Mouse (Mus musculus) intestine, embryonic 14.5 days (tissue): ENCODE results near the gene Stk36. TPM values are rescaled to one million over a fixed set of nuclear protein-coding genes. Genes with fewer than 3 reads are reported as not detected.

Experiments used
- ATAC-seq: fragments of 200-750 bp; cut with Nextera tagmentation; replicated peaks from 2 replicates; pipeline ENCODE4 v1.8.0; 2017; ENCODE audit warnings: low read depth, moderate number of reproducible peaks, moderate TSS enrichment, moderate library complexity; ENCODE audit not compliant: low FRiP score, low TSS enrichment
- DNase-seq: peaks from one replicate; pipeline ENCODE4 v3.0.0-alpha.2; 2018; ENCODE audit warnings: low spot score
- H3K27ac ChIP-seq: fragments of 300-500 bp; sonication (generic); 2 replicates; pipeline ENCODE4 v1.5.1; 2014; ENCODE audit warnings: low read depth, mild to moderate bottlenecking, control low read depth
- H3K27me3 ChIP-seq: fragments of 300-500 bp; sonication (generic); replicated peaks from 2 replicates; pipeline ENCODE4 v1.6.1; 2014; ENCODE audit warnings: low read length, control low read depth; ENCODE audit not compliant: control insufficient read depth, insufficient read depth
- H3K36me3 ChIP-seq: fragments of 300-500 bp; sonication (generic); 2 replicates; pipeline ENCODE4 v1.6.1; 2014; ENCODE audit warnings: low read length, control low read depth; ENCODE audit not compliant: control insufficient read depth, insufficient read depth
- H3K4me1 ChIP-seq: fragments of 300-500 bp; sonication (generic); replicated peaks from 2 replicates; pipeline ENCODE4 v1.6.1; 2014; ENCODE audit warnings: low read length, control low read depth, mixed read lengths; ENCODE audit not compliant: control insufficient read depth, insufficient read depth
- H3K4me2 ChIP-seq: fragments of 300-500 bp; sonication (generic); 2 replicates; pipeline ENCODE4 v1.6.1; 2014; ENCODE audit warnings: low read length
- H3K4me3 ChIP-seq: fragments of 300-500 bp; sonication (generic); 2 replicates; pipeline ENCODE4 v1.5.1; 2014; ENCODE audit warnings: low read depth, low read length, control low read depth, mixed read lengths
- H3K9ac ChIP-seq: fragments of 300-500 bp; sonication (generic); 2 replicates; pipeline ENCODE4 v1.6.1; 2014; ENCODE audit warnings: mild to moderate bottlenecking, low read length
- H3K9me3 ChIP-seq: fragments of 300-500 bp; sonication (generic); 2 replicates; pipeline ENCODE4 v1.6.1; 2016; ENCODE audit warnings: low read length, control low read depth; ENCODE audit not compliant: control insufficient read depth
- WGBS: fragments of 180-500 bp; shearing (Covaris S2); extraction: QIAGEN DNeasy Blood & Tissue Kit; methylation state at CpG from one replicate; pipeline ENCODE4 v1.1.7; 2014; 5-methylcytosine and 5-hydroxymethylcytosine counted together
- polyA plus RNA-seq: library from polyadenylated mRNA; unstranded; fragments of >200 nt; fragmentation: Nextera tagmentation; extraction: Ambion mirVana; gene quantifications from 2 replicates; pipeline ENCODE4 v1.2.1, GENCODE M21; 2014

The Stk36 gene
- polyA plus RNA-seq, 1 experiment from 2014 or later, result 5.1 TPM

DNA sequence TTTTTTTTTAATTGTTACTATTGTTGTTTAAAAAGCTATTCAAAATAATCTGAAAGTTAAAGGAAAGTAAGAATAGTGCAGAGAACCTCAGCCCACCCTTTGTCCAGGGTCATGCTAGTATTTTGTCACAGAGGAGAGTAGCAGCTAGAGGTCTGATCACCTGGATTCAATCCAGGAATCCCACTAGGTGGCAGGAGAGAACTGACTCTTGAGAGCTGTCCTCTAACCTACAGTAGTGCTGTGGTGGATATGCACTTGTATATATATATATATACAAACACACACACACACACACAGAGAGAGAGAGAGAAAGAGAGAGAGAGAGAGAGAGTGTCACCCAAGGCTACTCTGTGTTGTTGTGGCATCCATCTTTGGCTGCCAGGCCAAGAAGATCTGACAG is 42.7 kb downstream of the Stk36 start:
- Histone ChIP-seq H3K27ac (no peak overlapping the region), H3K27me3 (no peaks in the 10 kb centered on the region), H3K4me1 (no peaks in the 10 kb centered on the region), H3K4me2 (no peak overlapping the region), H3K36me3 (no peaks in the 10 kb centered on the region), H3K9me3 (no peaks in the 10 kb centered on the region), H3K4me3 (no peak overlapping the region), H3K9ac (no peak overlapping the region)
- ATAC-seq, result 0 out of 2 replicates have a peak, but pooled peaks have one; percentile 36
- no peak for DNase-seq

DNA sequence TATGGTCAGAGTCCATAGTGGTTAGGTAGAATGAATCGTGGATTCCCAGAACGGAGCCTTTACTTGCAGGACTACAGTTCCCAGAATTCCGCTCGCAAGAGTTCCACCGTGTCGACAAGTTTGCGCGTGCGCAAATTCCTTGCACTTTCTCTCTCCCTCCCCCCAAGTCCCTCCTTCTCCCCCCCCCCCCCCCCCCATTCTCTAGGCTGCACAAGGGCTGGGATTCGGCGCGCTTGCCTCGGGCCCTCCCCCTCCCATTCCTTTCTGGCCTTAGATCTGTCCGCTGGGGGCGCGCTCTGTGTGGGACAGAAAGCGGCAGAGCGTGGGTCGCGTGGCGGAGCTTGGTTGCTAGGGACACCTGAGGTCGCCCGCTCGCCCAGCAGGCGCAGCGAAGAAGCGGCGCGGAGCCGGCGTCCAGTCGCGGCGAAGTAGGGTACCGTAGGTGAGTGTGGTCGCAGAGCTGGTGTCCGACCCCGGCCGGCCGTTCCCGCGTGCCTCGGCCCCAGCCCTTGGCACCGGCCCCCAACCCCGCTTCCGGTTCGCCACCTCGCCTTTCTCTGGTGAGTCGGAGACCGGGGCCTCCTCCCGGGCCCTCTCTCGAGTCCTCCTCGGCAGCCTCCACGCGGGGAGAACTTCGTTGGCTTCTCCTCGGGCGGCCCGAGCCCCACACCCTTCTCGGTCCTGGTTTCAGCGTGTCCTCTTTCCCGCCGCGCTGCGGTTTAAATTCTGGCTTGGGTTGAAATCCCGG is 60.4 kb downstream of the Stk36 start, which contains the start of gene Ttll4:
Gene Ttll4, plus strand, starts transcription at position 298 of the 748 bp plus-strand sequence.
- Histone ChIP-seq H3K4me1 (0 out of 2 replicates have a peak, but pooled peaks cover 9% of the 10 kb centered on the region), H3K4me2 (peak within 1 kb of the TSS; percentile 65), H3K36me3 (peaks cover 5% of the 10 kb centered on the region; the same call in 1 of the 2 replicates), H3K9ac (peak within 1 kb of the TSS; percentile 69), H3K4me3 (peak within 1 kb of the TSS; percentile 84), H3K27me3 (no peaks in the 10 kb centered on the region), H3K9me3 (no peaks in the 10 kb centered on the region), H3K27ac (peak within 1 kb of the TSS; percentile 74)
- DNase-seq (peak; percentile 95), ATAC-seq (peak; percentile 99)
- WGBS, result under 1% methylated on average over 60 of the region's 66 CpGs

DNA sequence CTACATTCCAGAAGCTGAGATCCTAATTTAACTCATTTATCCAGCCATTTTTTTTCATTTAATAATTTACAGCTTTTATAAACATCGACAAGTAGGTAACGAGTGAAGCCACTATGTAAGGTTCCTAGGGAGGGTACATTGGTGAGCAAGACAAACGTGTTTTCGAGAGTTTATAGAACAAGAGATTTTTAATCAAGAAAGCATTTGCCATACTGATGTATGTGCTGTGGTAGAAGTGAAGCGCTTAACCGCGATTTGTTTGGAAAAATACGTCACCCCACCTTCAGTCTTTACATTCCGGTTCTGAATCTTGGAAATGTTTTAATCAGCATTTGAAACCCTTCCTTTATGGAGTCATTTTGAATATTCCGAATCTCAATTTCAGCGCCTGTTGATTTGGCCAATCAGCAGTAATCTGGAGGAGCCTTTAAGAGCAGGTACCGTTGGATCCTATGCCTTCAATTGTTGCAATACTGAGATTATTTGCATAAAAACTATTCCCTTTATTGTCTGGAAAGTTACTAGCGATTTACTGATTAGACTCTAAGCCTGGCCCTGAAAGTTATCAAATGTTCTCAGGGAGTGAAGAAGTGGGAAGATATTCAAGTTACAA is 61.1 kb downstream of the Stk36 start:
- Histone ChIP-seq H3K27ac (peak overlapping the region; percentile 74), H3K4me2 (peak overlapping the region; percentile 65), H3K9ac (peak overlapping the region; percentile 69), H3K9me3 (no peaks in the 10 kb centered on the region), H3K4me1 (0 out of 2 replicates have a peak, but pooled peaks cover 9% of the 10 kb centered on the region), H3K36me3 (peaks cover 7% of the 10 kb centered on the region; the same call in 1 of the 2 replicates), H3K27me3 (no peaks in the 10 kb centered on the region), H3K4me3 (peak overlapping the region; percentile 84)
- no peak for ATAC-seq
- no peak for DNase-seq
- 4% methylated on average over 13 of the region's 13 CpGs for WGBS

DNA sequence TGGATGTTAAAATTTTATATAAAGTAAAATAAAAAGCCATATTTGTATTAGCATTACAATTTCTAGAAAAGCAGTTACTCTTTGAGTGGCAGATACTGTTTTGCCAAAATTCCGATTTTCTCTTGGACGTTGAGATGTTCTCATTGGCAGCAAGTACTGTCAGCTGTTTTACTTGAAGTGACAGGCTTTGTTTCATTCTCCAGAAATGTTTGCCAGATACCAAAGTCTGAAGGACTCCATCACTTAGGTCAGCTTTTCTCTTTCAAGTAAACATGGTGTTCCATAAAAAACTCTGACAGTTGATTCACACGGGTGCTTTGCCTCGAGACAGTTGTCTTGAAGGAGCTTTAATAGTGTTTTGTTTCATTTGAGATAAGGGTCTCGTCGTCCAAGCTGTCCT is 63.9 kb downstream of the Stk36 start:
- H3K27me3 ChIP-seq, result no peaks in the 10 kb centered on the region
- H3K27ac ChIP-seq, result no peak overlapping the region
- H3K4me1 ChIP-seq, result 0 out of 2 replicates have a peak, but pooled peaks cover 9% of the 10 kb centered on the region
- DNase-seq (no peak), ATAC-seq (no peak)
- peaks cover 7% of the 10 kb centered on the region; the same call in 1 of the 2 replicates for H3K36me3 ChIP-seq
- no peaks in the 10 kb centered on the region for H3K9me3 ChIP-seq
- H3K4me2 ChIP-seq, result no peak overlapping the region
- WGBS, result 45% methylated on average over 6 of the region's 6 CpGs
- no peak overlapping the region for H3K9ac ChIP-seq
- H3K4me3 ChIP-seq, result no peak overlapping the region

DNA sequence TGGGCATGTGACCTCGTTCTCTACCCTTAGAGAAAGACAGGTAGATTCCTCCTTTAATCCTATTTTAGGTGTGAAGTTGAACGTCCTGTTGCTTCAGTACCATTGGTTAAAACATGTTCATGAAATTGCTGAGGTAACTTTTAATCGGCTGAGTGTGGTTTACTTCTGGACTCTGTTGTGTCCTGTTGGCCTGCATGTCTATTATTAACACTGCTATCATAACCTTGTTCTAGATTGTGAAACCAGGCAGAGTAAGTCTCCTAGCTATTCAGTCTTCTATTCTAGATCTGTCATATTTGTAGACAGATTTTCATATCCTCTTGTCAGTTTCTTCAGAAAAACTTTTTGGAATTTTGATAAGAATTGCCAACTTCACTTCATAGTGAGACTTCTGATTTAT is 67.1 kb downstream of the Stk36 start:
- no peak overlapping the region for H3K27ac ChIP-seq
- no peak overlapping the region for H3K4me3 ChIP-seq
- H3K9ac ChIP-seq, result no peak overlapping the region
- no peak overlapping the region for H3K4me2 ChIP-seq
- no peak for DNase-seq
- no peak for ATAC-seq
- H3K9me3 ChIP-seq, result no peaks in the 10 kb centered on the region
- 0 out of 2 replicates have a peak, but pooled peaks cover 5% of the 10 kb centered on the region for H3K4me1 ChIP-seq
- peaks cover 16% of the 10 kb centered on the region; the same call in 1 of the 2 replicates for H3K36me3 ChIP-seq
- WGBS, result 90% methylated on average over 3 of the region's 3 CpGs
- no peaks in the 10 kb centered on the region for H3K27me3 ChIP-seq

DNA sequence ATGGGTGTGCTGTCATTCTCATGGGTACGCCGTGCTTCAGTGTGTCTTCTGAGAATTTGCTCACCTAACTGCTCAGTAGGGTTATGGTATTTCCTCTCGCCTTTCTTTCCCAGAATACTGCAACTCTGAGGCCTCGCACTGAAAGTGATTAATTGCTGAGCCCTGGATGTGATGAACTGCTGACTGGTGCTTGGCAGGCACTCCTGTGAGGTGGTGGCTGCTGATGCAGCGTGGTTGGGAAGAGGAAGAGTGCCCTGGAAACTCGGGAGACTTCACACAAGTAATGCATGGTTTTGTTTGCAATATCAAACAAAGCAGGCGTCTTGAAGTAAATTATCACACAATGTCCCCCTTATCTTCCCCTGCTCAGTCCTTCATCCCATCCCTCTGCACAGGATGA is 71.5 kb downstream of the Stk36 start:
- Histone ChIP-seq H3K4me2 (no peak overlapping the region), H3K27ac (no peak overlapping the region), H3K9me3 (no peaks in the 10 kb centered on the region), H3K9ac (no peak overlapping the region), H3K36me3 (peaks cover 10% of the 10 kb centered on the region; the same call in 1 of the 2 replicates), H3K27me3 (no peaks in the 10 kb centered on the region), H3K4me1 (no peaks in the 10 kb centered on the region), H3K4me3 (no peak overlapping the region)
- no peak for ATAC-seq
- 80% methylated on average over 7 of the region's 7 CpGs for WGBS
- no peak for DNase-seq

DNA sequence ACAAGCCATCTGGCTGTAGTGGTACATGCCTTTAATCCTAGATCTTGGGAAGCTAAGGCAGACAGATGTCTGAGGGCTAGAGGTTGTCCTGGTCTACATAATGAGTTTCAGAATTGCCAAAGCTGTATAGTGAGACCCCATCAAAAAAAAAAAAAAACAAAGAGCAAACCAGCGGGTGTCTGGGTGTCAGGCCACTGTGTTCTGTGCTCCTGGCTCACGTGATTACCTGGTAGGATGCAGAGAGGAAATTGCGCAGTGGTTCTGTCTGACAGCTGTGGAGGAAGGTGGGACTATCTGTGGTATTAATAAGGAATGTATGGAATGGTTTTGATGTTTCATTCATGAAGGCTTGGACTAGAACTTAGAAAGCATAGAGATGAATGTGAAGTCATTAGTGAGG is 75.6 kb downstream of the Stk36 start:
- no peaks in the 10 kb centered on the region for H3K4me1 ChIP-seq
- no peak overlapping the region for H3K27ac ChIP-seq
- H3K9me3 ChIP-seq, result no peaks in the 10 kb centered on the region
- no peak overlapping the region for H3K4me3 ChIP-seq
- WGBS, result 80% methylated on average over 3 of the region's 3 CpGs
- H3K27me3 ChIP-seq, result no peaks in the 10 kb centered on the region
- ATAC-seq (no peak), DNase-seq (no peak)
- H3K4me2 ChIP-seq, result no peak overlapping the region
- H3K9ac ChIP-seq, result no peak overlapping the region
- H3K36me3 ChIP-seq, result peaks cover 41% of the 10 kb centered on the region

DNA sequence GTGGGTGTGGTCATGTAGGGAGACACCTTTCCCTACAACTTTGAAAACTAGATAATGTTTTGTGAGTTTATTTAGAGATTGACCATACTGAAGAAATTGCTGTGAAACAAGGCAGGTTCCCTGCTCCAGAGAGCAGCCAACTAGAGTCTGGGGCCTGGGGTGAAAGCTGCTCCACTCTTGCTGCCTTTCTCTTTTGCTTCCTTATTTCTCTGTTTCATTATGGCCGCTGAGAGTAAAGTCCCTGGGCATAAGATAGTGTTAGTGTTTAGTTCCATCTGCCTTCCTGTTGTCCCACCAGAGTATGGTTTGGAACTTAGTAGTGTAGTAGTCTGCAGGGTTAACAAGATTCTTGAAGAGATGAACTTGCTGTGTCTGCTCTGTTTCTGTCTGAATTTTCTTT is 76.6 kb downstream of the Stk36 start:
- ATAC-seq, result no peak
- Histone ChIP-seq H3K4me3 (no peak overlapping the region), H3K9me3 (no peaks in the 10 kb centered on the region), H3K36me3 (peaks cover 45% of the 10 kb centered on the region), H3K4me1 (no peaks in the 10 kb centered on the region), H3K27me3 (no peaks in the 10 kb centered on the region), H3K9ac (no peak overlapping the region), H3K27ac (no peak overlapping the region), H3K4me2 (no peak overlapping the region)
- 81% methylated on average over 1 of the region's 1 CpGs for WGBS
- DNase-seq, result no peak
